Mouse (Mus musculus): ENCODE data around the gene Ube4a.

DNA sequence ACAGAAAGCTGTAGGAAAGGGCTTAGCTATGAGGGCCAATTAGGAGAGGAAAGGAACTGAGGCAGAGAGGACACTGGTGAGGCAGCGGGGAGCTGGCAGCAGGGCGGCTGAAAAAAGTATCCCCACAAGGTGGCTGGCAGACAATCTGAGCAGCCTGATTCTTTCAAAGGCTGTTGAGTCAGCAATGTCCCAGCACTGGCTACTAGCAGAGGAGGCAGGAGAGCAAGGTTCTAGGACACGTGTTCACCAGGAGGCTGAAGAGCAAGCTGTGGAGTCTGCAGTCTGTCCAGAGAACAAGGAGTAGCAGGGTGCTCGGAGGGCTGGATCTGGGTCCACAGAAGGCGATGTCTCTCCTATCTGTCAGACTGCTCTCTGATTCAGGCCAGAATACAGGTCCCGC, 33.8 kb upstream of the Ube4a start:
- TF ChIP-seq CTCF (IDR thresholded peaks at IDR 0.05; ENCODE audit: extremely low read depth, insufficient read depth, low read length) = no peak
- TF ChIP-seq POLR2A (IDR thresholded peaks at IDR 0.05; ENCODE audit: extremely low read depth, insufficient read depth, low read length) = no peak
